Mouse (Mus musculus): Measurements from ENCODE around the gene Zscan25. TPM values are rescaled to one million over a fixed set of nuclear protein-coding genes. Genes with fewer than 3 reads are reported as not detected.
A peak's percentile ranks its signal among the peaks of the same experiment; 100 is the strongest.
"Not testable (repeated sequence)": the region's sequence is repeated elsewhere in the genome, so short reads cannot be mapped to it uniquely, and the experiment has no call there.

Zscan25 gene
- polyA plus RNA-seq (2014; fragmentation: Nextera tagmentation; extraction: Ambion mirVana) = 0.53 and 1.3 TPM in 2 replicates

DNA sequence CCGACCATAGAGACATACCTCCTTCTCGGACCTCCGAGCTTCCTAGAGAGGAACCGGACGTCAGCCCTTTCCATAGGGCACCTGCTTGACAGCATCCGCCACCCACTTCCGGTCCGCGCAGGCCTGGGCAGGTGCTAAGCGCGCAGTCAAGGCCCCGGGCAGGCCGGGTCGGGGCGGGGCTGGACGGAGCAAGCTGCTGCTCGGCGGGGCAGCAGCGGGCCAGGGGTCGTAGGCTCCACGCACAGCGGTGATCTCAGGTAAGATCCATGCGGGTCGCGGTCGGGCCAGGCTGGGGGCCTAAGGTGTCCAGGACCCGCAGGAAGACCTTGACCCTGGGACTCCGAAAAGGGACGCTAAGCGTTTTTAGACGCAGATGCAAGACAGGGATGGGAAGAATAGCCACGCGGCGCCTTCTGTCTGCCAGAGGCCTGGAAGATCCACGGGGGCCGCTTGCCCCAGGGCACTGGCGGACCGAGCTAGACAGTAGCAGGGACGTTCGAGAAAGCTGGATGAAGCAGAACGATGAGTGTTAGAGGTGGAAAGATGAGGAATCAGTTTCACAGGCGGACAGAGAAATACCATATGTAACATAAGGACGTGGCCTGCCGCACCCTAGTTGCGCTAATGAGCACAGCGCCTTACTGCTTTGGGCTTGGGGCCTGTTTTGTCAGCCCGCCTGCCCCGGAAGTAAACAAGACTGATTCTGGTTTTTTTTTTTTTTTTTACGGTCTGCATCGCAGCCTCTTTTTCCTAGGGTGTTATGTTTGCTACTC, at the start of gene Zscan25:
Zscan25 (plus strand) TSS at position 130 of the 773 bp plus-strand sequence.
- no peaks in the 10 kb centered on the region for H3K27me3 ChIP-seq (ENCODE audit: control insufficient read depth, insufficient read depth, low read length)

DNA sequence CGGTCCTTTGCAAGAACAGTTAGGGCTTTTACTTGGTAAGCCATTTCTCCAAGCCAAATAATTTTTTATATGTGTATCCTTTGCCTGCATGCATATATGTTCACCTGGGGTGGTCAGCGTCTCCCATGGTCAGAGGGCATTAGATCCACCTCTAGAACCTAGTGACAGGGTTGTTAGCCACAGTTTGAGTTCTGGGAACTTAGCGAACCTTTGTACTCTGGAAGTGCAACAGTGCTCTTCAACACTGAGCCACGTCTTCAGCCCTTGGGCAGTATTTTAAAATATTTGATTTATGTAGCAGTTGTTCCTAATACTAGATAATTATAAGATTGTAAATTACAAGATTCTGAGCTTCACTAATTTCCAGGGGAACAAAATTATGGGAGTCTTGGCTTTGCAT, 49.7 kb upstream of the Zscan25 start:
- ATAC-seq (ENCODE audit: low FRiP score) (no peak), DNase-seq (ENCODE audit: low spot score) (no peak)
- 87% methylated on average over 4 of the region's 4 CpGs for WGBS
- Histone ChIP-seq H3K4me2 (replicated peaks; ENCODE audit: low read depth, low read length) (peak overlapping the region; percentile 68), H3K27ac (ENCODE audit: low read depth, low read length) (no peak overlapping the region), H3K4me3 (ENCODE audit: low read depth, low read length) (no peak overlapping the region; the same call in 1 of the 2 replicates), H3K36me3 (ENCODE audit: control insufficient read depth, insufficient read depth, low read length) (no peaks in the 10 kb centered on the region; the same call in 1 of the 2 replicates), H3K27me3 (ENCODE audit: control insufficient read depth, insufficient read depth, low read length) (no peaks in the 10 kb centered on the region), H3K9me3 (ENCODE audit: control insufficient read depth, low read length) (no peaks in the 10 kb centered on the region), H3K4me1 (replicated peaks; ENCODE audit: control insufficient read depth, insufficient read depth, low read length) (no peaks in the 10 kb centered on the region), H3K9ac (ENCODE audit: low read depth, low read length) (no peak overlapping the region)

More for the DNA sequence above, at the start of gene Zscan25:
- peak within 1 kb of the TSS; percentile 67 for H3K4me3 ChIP-seq (ENCODE audit: low read depth, low read length)
- H3K9me3 ChIP-seq (ENCODE audit: control insufficient read depth, low read length) = no peaks in the 10 kb centered on the region
- H3K36me3 ChIP-seq (ENCODE audit: control insufficient read depth, insufficient read depth, low read length) = 0 out of 2 replicates have a peak, but pooled peaks cover 5% of the 10 kb centered on the region
- no peaks in the 10 kb centered on the region for H3K4me1 ChIP-seq (replicated peaks; ENCODE audit: control insufficient read depth, insufficient read depth, low read length)
- peak; percentile 93 for DNase-seq (ENCODE audit: low spot score)
- peak; percentile 99 for ATAC-seq (ENCODE audit: low FRiP score)
- whole genome bisulfite sequencing = under 1% methylated on average over 50 of the region's 50 CpGs
- H3K4me2 ChIP-seq (replicated peaks; ENCODE audit: low read depth, low read length) = peak within 1 kb of the TSS; percentile 50
- peak within 1 kb of the TSS; percentile 76 for H3K27ac ChIP-seq (ENCODE audit: low read depth, low read length)
- peak within 1 kb of the TSS; percentile 78 for H3K9ac ChIP-seq (ENCODE audit: low read depth, low read length)

DNA sequence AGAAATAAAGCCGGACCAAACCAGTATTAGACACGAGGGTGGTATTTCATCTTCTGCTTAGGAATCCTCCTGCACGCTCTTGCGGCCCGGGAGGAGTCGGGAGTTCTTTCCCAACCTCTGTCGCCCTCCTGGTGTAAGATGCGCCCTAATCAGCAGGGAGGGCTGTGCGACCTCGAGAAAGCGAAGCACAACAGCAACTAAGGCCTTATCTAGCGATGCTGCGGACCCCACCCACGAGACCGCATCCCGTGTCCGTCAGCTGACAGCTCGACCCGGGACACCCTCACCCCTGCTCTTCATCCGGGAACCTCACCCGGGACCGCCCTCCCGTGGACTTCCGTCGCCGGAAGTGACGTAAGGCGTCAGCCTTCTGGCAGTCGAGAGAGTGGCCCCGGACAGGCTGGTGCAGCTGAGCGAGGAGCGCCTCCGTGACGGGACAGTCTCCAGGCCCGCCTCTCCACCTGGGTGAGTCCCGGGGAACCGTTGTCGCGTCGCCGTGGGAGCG, 48.9 kb upstream of the Zscan25 start, which contains the start of gene Zfp655:
Zfp655 (plus strand) TSS at position 349 of the 505 bp plus-strand sequence.
- peak within 1 kb of the TSS; percentile 96 for H3K9ac ChIP-seq (ENCODE audit: low read depth, low read length)
- no peaks in the 10 kb centered on the region for H3K27me3 ChIP-seq (ENCODE audit: control insufficient read depth, insufficient read depth, low read length)
- peak within 1 kb of the TSS; percentile 88 for H3K27ac ChIP-seq (ENCODE audit: low read depth, low read length)
- DNase-seq (ENCODE audit: low spot score) (peak; percentile 97), ATAC-seq (ENCODE audit: low FRiP score) (peak; percentile 98)
- peak within 1 kb of the TSS; percentile 68 for H3K4me2 ChIP-seq (replicated peaks; ENCODE audit: low read depth, low read length)
- H3K36me3 ChIP-seq (ENCODE audit: control insufficient read depth, insufficient read depth, low read length) = no peaks in the 10 kb centered on the region; the same call in 1 of the 2 replicates
- H3K4me1 ChIP-seq (replicated peaks; ENCODE audit: control insufficient read depth, insufficient read depth, low read length) = no peaks in the 10 kb centered on the region
- WGBS = under 1% methylated on average over 42 of the region's 42 CpGs
- peak within 1 kb of the TSS; percentile 99 for H3K4me3 ChIP-seq (ENCODE audit: low read depth, low read length)
- H3K9me3 ChIP-seq (ENCODE audit: control insufficient read depth, low read length) = no peaks in the 10 kb centered on the region

DNA sequence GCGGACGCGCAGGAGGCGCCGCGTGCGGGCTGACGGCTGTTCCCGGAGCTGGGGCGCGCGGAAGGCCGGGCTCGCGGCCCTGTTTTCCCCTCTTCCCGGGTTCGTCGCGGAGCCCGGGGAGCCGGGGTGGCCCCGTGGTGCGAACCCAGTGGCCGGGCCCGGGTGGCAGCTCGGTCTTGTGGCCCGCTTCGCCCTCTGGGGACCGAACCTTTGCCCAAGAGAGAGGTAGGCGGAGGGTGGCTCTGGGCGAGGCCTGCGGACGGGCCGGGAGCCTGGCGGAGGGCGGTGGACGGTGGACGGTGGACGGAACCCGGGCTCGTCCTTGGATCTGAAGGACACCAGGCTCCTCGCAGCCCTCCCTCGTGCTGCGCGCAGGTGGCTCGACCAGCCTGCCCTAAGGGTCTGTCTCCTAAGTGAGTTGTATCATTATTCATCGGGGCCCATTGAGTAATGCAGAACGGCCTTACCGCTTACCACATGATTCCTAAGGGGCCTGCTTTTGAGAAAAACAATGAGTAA, 48.3 kb upstream of the Zscan25 start:
- Histone ChIP-seq H3K9me3 (ENCODE audit: control insufficient read depth, low read length) (no peaks in the 10 kb centered on the region), H3K4me1 (replicated peaks; ENCODE audit: control insufficient read depth, insufficient read depth, low read length) (no peaks in the 10 kb centered on the region), H3K4me2 (replicated peaks; ENCODE audit: low read depth, low read length) (peak overlapping the region; percentile 68), H3K36me3 (ENCODE audit: control insufficient read depth, insufficient read depth, low read length) (no peaks in the 10 kb centered on the region; the same call in 1 of the 2 replicates), H3K27ac (ENCODE audit: low read depth, low read length) (peak overlapping the region; percentile 88), H3K27me3 (ENCODE audit: control insufficient read depth, insufficient read depth, low read length) (no peaks in the 10 kb centered on the region), H3K4me3 (ENCODE audit: low read depth, low read length) (peak overlapping the region; percentile 99), H3K9ac (ENCODE audit: low read depth, low read length) (peak overlapping the region; percentile 96)
- ATAC-seq (ENCODE audit: low FRiP score) (peak; percentile 82), DNase-seq (ENCODE audit: low spot score) (peak; percentile 55)
- WGBS = under 1% methylated on average over 46 of the region's 49 CpGs

DNA sequence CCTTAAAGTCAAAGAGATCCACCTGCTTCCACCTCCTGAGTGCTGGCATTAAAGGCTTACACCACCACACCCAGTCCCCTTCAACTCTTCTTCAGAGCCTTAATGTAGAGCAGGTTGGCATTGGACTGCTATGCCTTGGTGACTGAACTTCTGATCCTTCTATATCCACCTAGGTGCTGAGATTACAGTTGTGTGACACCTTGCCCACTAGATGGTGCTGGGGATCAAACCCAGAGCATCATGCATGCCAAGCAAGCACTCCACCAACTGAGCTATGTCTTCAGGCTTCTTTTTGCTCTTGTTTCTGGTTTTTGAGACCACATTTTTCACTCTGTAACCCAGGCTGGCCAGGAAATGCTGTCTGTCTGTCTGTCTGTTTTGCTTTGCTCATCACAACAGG, 45.7 kb upstream of the Zscan25 start:
- no peak overlapping the region for H3K4me3 ChIP-seq (ENCODE audit: low read depth, low read length)
- no peak for ATAC-seq (ENCODE audit: low FRiP score)
- DNase-seq (ENCODE audit: low spot score) = peak; percentile 44
- no peak overlapping the region for H3K9ac ChIP-seq (ENCODE audit: low read depth, low read length)
- no peaks in the 10 kb centered on the region; the same call in 1 of the 2 replicates for H3K36me3 ChIP-seq (ENCODE audit: control insufficient read depth, insufficient read depth, low read length)
- H3K27ac ChIP-seq (ENCODE audit: low read depth, low read length) = no peak overlapping the region
- no peaks in the 10 kb centered on the region for H3K27me3 ChIP-seq (ENCODE audit: control insufficient read depth, insufficient read depth, low read length)
- H3K4me2 ChIP-seq (replicated peaks; ENCODE audit: low read depth, low read length) = no peak overlapping the region
- no peaks in the 10 kb centered on the region for H3K4me1 ChIP-seq (replicated peaks; ENCODE audit: control insufficient read depth, insufficient read depth, low read length)
- no peaks in the 10 kb centered on the region for H3K9me3 ChIP-seq (ENCODE audit: control insufficient read depth, low read length)

DNA sequence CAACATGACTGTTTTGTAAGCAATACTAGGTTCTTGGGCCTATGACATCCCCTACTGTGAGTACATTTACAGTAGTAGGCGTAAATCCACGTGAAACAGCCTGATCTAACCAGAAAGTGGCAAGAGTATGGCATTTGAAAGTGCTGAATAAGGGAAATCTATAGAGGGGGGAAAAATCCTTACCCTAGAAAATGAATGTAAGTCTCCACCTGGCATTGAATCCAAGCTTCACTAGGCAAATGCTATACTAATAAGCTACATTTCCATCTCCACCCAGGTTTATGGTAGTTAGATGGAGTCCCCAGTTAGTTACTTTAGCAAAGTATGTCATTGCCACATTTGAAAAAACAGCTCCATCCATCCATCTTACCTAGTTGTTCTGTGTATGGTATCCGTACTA, 30.8 kb upstream of the Zscan25 start:
- no peak overlapping the region for H3K27ac ChIP-seq (ENCODE audit: low read depth, low read length)
- DNase-seq (ENCODE audit: low spot score) (no peak), ATAC-seq (ENCODE audit: low FRiP score) (no peak)
- no peaks in the 10 kb centered on the region for H3K4me1 ChIP-seq (replicated peaks; ENCODE audit: control insufficient read depth, insufficient read depth, low read length)
- H3K9me3 ChIP-seq (ENCODE audit: control insufficient read depth, low read length) = no peaks in the 10 kb centered on the region
- no peaks in the 10 kb centered on the region for H3K27me3 ChIP-seq (ENCODE audit: control insufficient read depth, insufficient read depth, low read length)
- H3K4me2 ChIP-seq (replicated peaks; ENCODE audit: low read depth, low read length) = no peak overlapping the region
- no peaks in the 10 kb centered on the region for H3K36me3 ChIP-seq (ENCODE audit: control insufficient read depth, insufficient read depth, low read length)
- H3K9ac ChIP-seq (ENCODE audit: low read depth, low read length) = no peak overlapping the region
- no peak overlapping the region for H3K4me3 ChIP-seq (ENCODE audit: low read depth, low read length)
- 96% methylated on average over 3 of the region's 3 CpGs for WGBS

DNA sequence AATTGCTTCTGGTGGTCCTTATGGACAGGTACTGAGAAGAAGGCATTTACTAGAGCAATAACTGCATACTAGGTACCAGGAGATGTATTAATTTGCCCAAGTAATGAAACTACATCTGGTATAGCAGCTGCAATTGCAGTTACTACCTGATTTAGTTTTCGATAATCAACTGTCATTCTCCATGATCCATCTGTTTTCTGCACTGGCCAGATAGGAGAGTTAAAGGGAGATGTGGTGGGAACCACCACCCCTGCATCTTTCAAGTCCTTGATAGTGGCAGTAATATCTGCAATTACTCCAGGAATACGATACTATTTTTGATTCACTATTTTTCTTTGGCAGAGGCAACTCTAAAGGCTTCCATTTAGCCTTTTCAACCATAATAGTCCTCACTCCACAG, 6.7 kb upstream of the Zscan25 start:
- not testable (repeated sequence) for DNase-seq (ENCODE audit: low spot score); ATAC-seq (ENCODE audit: low FRiP score); H3K4me2 ChIP-seq (replicated peaks; ENCODE audit: low read depth, low read length); H3K27me3 ChIP-seq (ENCODE audit: control insufficient read depth, insufficient read depth, low read length); H3K9ac ChIP-seq (ENCODE audit: low read depth, low read length); H3K4me1 ChIP-seq (replicated peaks; ENCODE audit: control insufficient read depth, insufficient read depth, low read length); H3K9me3 ChIP-seq (ENCODE audit: control insufficient read depth, low read length); H3K27ac ChIP-seq (ENCODE audit: low read depth, low read length); H3K36me3 ChIP-seq (ENCODE audit: control insufficient read depth, insufficient read depth, low read length); H3K4me3 ChIP-seq (ENCODE audit: low read depth, low read length)
- 83% methylated on average over 2 of the region's 2 CpGs for WGBS

DNA sequence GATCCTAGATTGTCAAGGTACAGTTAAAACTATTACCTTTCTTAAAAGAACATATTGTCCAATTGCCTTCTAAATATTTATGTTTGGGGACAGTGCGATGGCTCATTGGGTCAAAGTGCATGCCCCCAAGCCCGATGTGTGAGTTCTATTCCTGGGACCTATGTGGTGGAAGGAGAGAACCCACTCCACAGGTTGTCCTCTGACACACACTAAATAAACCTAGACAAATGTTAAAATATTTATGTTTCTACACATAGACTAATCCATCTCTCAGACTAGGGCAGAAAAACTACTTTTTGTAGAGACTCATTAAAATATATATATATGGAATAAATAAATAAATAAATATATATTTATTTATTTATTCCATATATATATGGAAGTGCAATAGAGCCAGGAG, 352 bp upstream of the Zscan25 start:
- peak; percentile 61 for ATAC-seq (ENCODE audit: low FRiP score)
- Histone ChIP-seq H3K27ac (ENCODE audit: low read depth, low read length) (no peak overlapping the region), H3K36me3 (ENCODE audit: control insufficient read depth, insufficient read depth, low read length) (0 out of 2 replicates have a peak, but pooled peaks cover 5% of the 10 kb centered on the region), H3K9me3 (ENCODE audit: control insufficient read depth, low read length) (no peaks in the 10 kb centered on the region), H3K4me1 (replicated peaks; ENCODE audit: control insufficient read depth, insufficient read depth, low read length) (no peaks in the 10 kb centered on the region), H3K4me2 (replicated peaks; ENCODE audit: low read depth, low read length) (no peak overlapping the region; the same call in 1 of the 2 replicates), H3K27me3 (ENCODE audit: control insufficient read depth, insufficient read depth, low read length) (no peaks in the 10 kb centered on the region), H3K4me3 (ENCODE audit: low read depth, low read length) (peak overlapping the region; percentile 67), H3K9ac (ENCODE audit: low read depth, low read length) (no peak overlapping the region)
- DNase-seq (ENCODE audit: low spot score) = no peak
- 95% methylated on average over 2 of the region's 2 CpGs for WGBS

All from hindbrain, embryonic 11.5 days (tissue).